Mouse (Mus musculus): ENCODE results near the gene Cacng3. TPM values are rescaled to one million over a fixed set of nuclear protein-coding genes. Genes with fewer than 3 reads are reported as not detected.

The Cacng3 gene
- polyA plus RNA-seq, 1 experiment from 2014 or later: 0.21 TPM

- WGBS: 87% methylated on average over 7 of the region's 7 CpGs
- H3K4me2 ChIP-seq: no peak overlapping the region
- no peak overlapping the region for H3K4me3 ChIP-seq (replicated peaks)
- no peaks in the 10 kb centered on the region for H3K27me3 ChIP-seq (replicated peaks)
- no peaks in the 10 kb centered on the region for H3K9me3 ChIP-seq
- no peak overlapping the region for H3K27ac ChIP-seq
- no peak for ATAC-seq (ENCODE audit: insufficient read depth, low FRiP score, low read depth)
- H3K4me1 ChIP-seq: no peaks in the 10 kb centered on the region
- no peak overlapping the region for H3K9ac ChIP-seq
- no peaks in the 10 kb centered on the region for H3K36me3 ChIP-seq
These were observed 119.6 kb downstream of the Cacng3 start for GRCm38 (mm10) chr7:122789929-122790328.

- H3K4me1 ChIP-seq: no peaks in the 10 kb centered on the region
- no peak for ATAC-seq (ENCODE audit: insufficient read depth, low FRiP score, low read depth)
- no peaks in the 10 kb centered on the region for H3K36me3 ChIP-seq
- no peaks in the 10 kb centered on the region for H3K27me3 ChIP-seq (replicated peaks)
- no peak overlapping the region for H3K4me2 ChIP-seq
- 60% methylated on average over 6 of the region's 6 CpGs for WGBS
- no peaks in the 10 kb centered on the region for H3K9me3 ChIP-seq
- no peak overlapping the region for H3K9ac ChIP-seq
- H3K27ac ChIP-seq: no peak overlapping the region
- no peak overlapping the region for H3K4me3 ChIP-seq (replicated peaks)
These were observed 123.5 kb downstream of the Cacng3 start for GRCm38 (mm10) chr7:122793655-122794346.

GRCm38 (mm10) chr7:122795140-122795539, 124.8 kb downstream of the Cacng3 start:
- Histone ChIP-seq H3K9ac (no peak overlapping the region), H3K4me2 (no peak overlapping the region), H3K9me3 (no peaks in the 10 kb centered on the region), H3K27ac (no peak overlapping the region), H3K27me3 (replicated peaks) (no peaks in the 10 kb centered on the region), H3K36me3 (no peaks in the 10 kb centered on the region), H3K4me1 (no peaks in the 10 kb centered on the region), H3K4me3 (replicated peaks) (no peak overlapping the region)
- 81% methylated on average over 6 of the region's 6 CpGs for WGBS
- ATAC-seq (ENCODE audit: insufficient read depth, low FRiP score, low read depth): no peak

GRCm38 (mm10) chr7:122800821-122801220, 130.5 kb downstream of the Cacng3 start:
- Histone ChIP-seq H3K36me3 (no peaks in the 10 kb centered on the region), H3K27ac (no peak overlapping the region), H3K4me1 (0 out of 2 replicates have a peak, but pooled peaks cover 5% of the 10 kb centered on the region), H3K9ac (no peak overlapping the region), H3K9me3 (no peaks in the 10 kb centered on the region), H3K4me2 (no peak overlapping the region), H3K27me3 (replicated peaks) (no peaks in the 10 kb centered on the region), H3K4me3 (replicated peaks) (no peak overlapping the region)
- 61% methylated on average over 2 of the region's 2 CpGs for WGBS
- ATAC-seq (ENCODE audit: insufficient read depth, low FRiP score, low read depth): no peak

- Histone ChIP-seq H3K4me3 (replicated peaks) (no peak overlapping the region), H3K9ac (no peak overlapping the region), H3K27me3 (replicated peaks) (no peaks in the 10 kb centered on the region), H3K36me3 (no peaks in the 10 kb centered on the region), H3K4me2 (no peak overlapping the region), H3K9me3 (no peaks in the 10 kb centered on the region), H3K27ac (no peak overlapping the region), H3K4me1 (0 out of 2 replicates have a peak, but pooled peaks cover 5% of the 10 kb centered on the region)
- no peak for ATAC-seq (ENCODE audit: insufficient read depth, low FRiP score, low read depth)
- WGBS: 44% methylated on average over 9 of the region's 9 CpGs
These were observed 133.7 kb downstream of the Cacng3 start for GRCm38 (mm10) chr7:122803839-122804496.

- Histone ChIP-seq H3K4me1 (0 out of 2 replicates have a peak, but pooled peaks cover 5% of the 10 kb centered on the region), H3K9me3 (no peaks in the 10 kb centered on the region), H3K27ac (no peak overlapping the region), H3K4me2 (no peak overlapping the region), H3K27me3 (replicated peaks) (no peaks in the 10 kb centered on the region), H3K36me3 (no peaks in the 10 kb centered on the region), H3K9ac (no peak overlapping the region), H3K4me3 (replicated peaks) (no peak overlapping the region)
- ATAC-seq (ENCODE audit: insufficient read depth, low FRiP score, low read depth): no peak
- 63% methylated on average over 4 of the region's 5 CpGs for WGBS
These were observed 136.2 kb downstream of the Cacng3 start for GRCm38 (mm10) chr7:122806531-122806930.

GRCm38 (mm10) chr7:122813724-122814123, 143.4 kb downstream of the Cacng3 start:
- no peak overlapping the region for H3K27ac ChIP-seq
- WGBS: 28% methylated on average over 1 of the region's 1 CpGs
- H3K9me3 ChIP-seq: no peaks in the 10 kb centered on the region
- no peak overlapping the region for H3K9ac ChIP-seq
- no peaks in the 10 kb centered on the region for H3K4me1 ChIP-seq
- no peak overlapping the region for H3K4me3 ChIP-seq (replicated peaks)
- H3K4me2 ChIP-seq: no peak overlapping the region
- no peaks in the 10 kb centered on the region for H3K36me3 ChIP-seq
- no peak for ATAC-seq (ENCODE audit: insufficient read depth, low FRiP score, low read depth)
- no peaks in the 10 kb centered on the region for H3K27me3 ChIP-seq (replicated peaks)

- 81% methylated on average over 7 of the region's 7 CpGs for WGBS
- no peaks in the 10 kb centered on the region for H3K36me3 ChIP-seq
- ATAC-seq (ENCODE audit: insufficient read depth, low FRiP score, low read depth): no peak
These were observed 147.3 kb downstream of the Cacng3 start for GRCm38 (mm10) chr7:122817565-122817964.

More at GRCm38 (mm10) chr7:122817565-122817964, 147.3 kb downstream of the Cacng3 start:
- Histone ChIP-seq H3K4me3 (replicated peaks) (no peak overlapping the region), H3K27me3 (replicated peaks) (no peaks in the 10 kb centered on the region), H3K9ac (no peak overlapping the region), H3K4me2 (no peak overlapping the region), H3K9me3 (no peaks in the 10 kb centered on the region), H3K4me1 (no peaks in the 10 kb centered on the region), H3K27ac (no peak overlapping the region)

Data from stomach, embryonic 15.5 days (tissue).